Comparison of ENCODE assay signal across 17 mouse cellular contexts in the genomic region with DNA sequence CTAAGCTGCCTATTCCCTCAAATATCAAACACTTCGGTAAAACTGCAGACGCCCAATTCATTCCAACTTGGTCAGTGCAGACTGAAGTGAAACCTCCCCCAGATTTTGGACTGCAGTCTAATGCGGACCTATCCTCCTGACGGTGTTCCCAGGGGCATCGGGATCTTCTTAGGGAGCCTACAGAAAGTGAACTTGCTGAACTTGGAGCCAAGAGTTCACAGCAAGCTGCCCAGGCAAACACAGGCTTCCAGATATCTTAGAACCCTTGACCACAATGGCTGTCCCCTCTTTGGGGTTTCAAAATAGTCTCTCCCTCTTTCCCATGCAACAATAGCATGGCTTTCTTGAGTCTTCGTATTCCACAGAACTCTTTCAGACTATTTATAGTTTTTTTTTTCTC. TPM values are rescaled to one million over a fixed set of nuclear protein-coding genes. Genes with fewer than 3 reads are reported as not detected.
DNase-seq lines count a peak whose midpoint lies in the region; ATAC-seq lines count a peak whose summit lies in the region.
"Had no signal": no experiment of that assay in that cellular context is flagged by ENCODE, and none has a peak within 500 bp of the region (broad histone marks: within the 10 kb centered on the region; RNA-seq: fewer than 3 reads in every experiment).

No protein-coding gene starts in this region.

- peaks cover 63% of the 10 kb centered on the region for H3K27me3 ChIP-seq in hindbrain, embryonic 12.5 days
- peaks cover 77% of the 10 kb centered on the region for H3K27me3 ChIP-seq in hindbrain, embryonic 10.5 days (ENCODE audit: insufficient read depth, poor library complexity, severe bottlenecking)
- H3K27me3 ChIP-seq in forebrain, embryonic 15.5 days, result peaks cover 6% of the 10 kb centered on the region; the same call in 1 of the 2 replicates
- H3K27me3 ChIP-seq in hindbrain, embryonic 14.5 days (ENCODE audit: control insufficient read depth, insufficient read depth, low read length), result 0 out of 2 replicates have a peak, but pooled peaks cover 5% of the 10 kb centered on the region
- no peaks in the 10 kb centered on the region for H3K27me3 ChIP-seq in midbrain, embryonic 16.5 days (ENCODE audit: control insufficient read depth, insufficient read depth, low read depth, low read length)

- H3K27ac ChIP-seq in hindbrain, embryonic 12.5 days, result no peak overlapping the region
- no peak overlapping the region for H3K27ac ChIP-seq in hindbrain, embryonic 10.5 days
- no peak overlapping the region for H3K27ac ChIP-seq in forebrain, embryonic 15.5 days (replicated peaks)
- no peak overlapping the region; the same call in 1 of the 2 replicates for H3K27ac ChIP-seq in hindbrain, embryonic 14.5 days
- H3K27ac ChIP-seq in midbrain, embryonic 16.5 days (ENCODE audit: low read length), result no peak overlapping the region
- H3K27ac ChIP-seq: limb, embryonic 15.5 days; midbrain, embryonic 12.5 days had no signal

- H3K4me1 ChIP-seq in hindbrain, embryonic 12.5 days, result peaks cover 42% of the 10 kb centered on the region
- H3K4me1 ChIP-seq in hindbrain, embryonic 10.5 days (replicated peaks), result peaks cover 33% of the 10 kb centered on the region
- peaks cover 29% of the 10 kb centered on the region for H3K4me1 ChIP-seq in forebrain, embryonic 15.5 days
- H3K4me1 ChIP-seq in hindbrain, embryonic 14.5 days (replicated peaks; ENCODE audit: control insufficient read depth, insufficient read depth, low read length), result peaks cover 21% of the 10 kb centered on the region; the same call in 1 of the 2 replicates
- peaks cover 31% of the 10 kb centered on the region for H3K4me1 ChIP-seq in midbrain, embryonic 16.5 days (ENCODE audit: control insufficient read depth, insufficient read depth, low read length)

- H3K9me3 ChIP-seq in hindbrain, embryonic 12.5 days (replicated peaks), result no peaks in the 10 kb centered on the region
- H3K9me3 ChIP-seq in hindbrain, embryonic 10.5 days, result no peaks in the 10 kb centered on the region
- no peaks in the 10 kb centered on the region for H3K9me3 ChIP-seq in forebrain, embryonic 15.5 days
- no peaks in the 10 kb centered on the region for H3K9me3 ChIP-seq in hindbrain, embryonic 14.5 days (ENCODE audit: control insufficient read depth, low read length)
- no peaks in the 10 kb centered on the region for H3K9me3 ChIP-seq in midbrain, embryonic 16.5 days (replicated peaks; ENCODE audit: control insufficient read depth, low read length, poor library complexity, severe bottlenecking)
- H3K9me3 ChIP-seq: limb, embryonic 15.5 days; midbrain, embryonic 12.5 days had no signal

- no peak overlapping the region for H3K4me3 ChIP-seq in hindbrain, embryonic 12.5 days
- no peak overlapping the region for H3K4me3 ChIP-seq in hindbrain, embryonic 10.5 days
- no peak overlapping the region for H3K4me3 ChIP-seq in forebrain, embryonic 15.5 days
- H3K4me3 ChIP-seq in hindbrain, embryonic 14.5 days (replicated peaks; ENCODE audit: low read length), result peak overlapping the region; percentile 76
- peak overlapping the region; percentile 82 for H3K4me3 ChIP-seq in midbrain, embryonic 16.5 days (ENCODE audit: low read depth, low read length)
- H3K4me3 ChIP-seq: limb, embryonic 15.5 days had no signal

- no peak for ATAC-seq in hindbrain, embryonic 12.5 days (ENCODE audit: low FRiP score)
- no peak for ATAC-seq in forebrain, embryonic 15.5 days (replicated peaks)
- no peak for ATAC-seq in hindbrain, embryonic 14.5 days (ENCODE audit: low FRiP score)
- ATAC-seq in midbrain, embryonic 16.5 days, result no peak
- ATAC-seq: activated CD4-positive, CD25-positive, alpha-beta regulatory T cell, adult 4 months; Patski had no signal

- no peaks in the 10 kb centered on the region for H3K36me3 ChIP-seq in hindbrain, embryonic 12.5 days
- no peaks in the 10 kb centered on the region for H3K36me3 ChIP-seq in hindbrain, embryonic 10.5 days
- no peaks in the 10 kb centered on the region for H3K36me3 ChIP-seq in forebrain, embryonic 15.5 days
- H3K36me3 ChIP-seq in hindbrain, embryonic 14.5 days (replicated peaks; ENCODE audit: control insufficient read depth, insufficient read depth), result no peaks in the 10 kb centered on the region
- no peaks in the 10 kb centered on the region for H3K36me3 ChIP-seq in midbrain, embryonic 16.5 days (ENCODE audit: control insufficient read depth, insufficient read depth, low read length)
- H3K36me3 ChIP-seq: limb, embryonic 15.5 days; midbrain, embryonic 12.5 days had no signal

- H3K4me2 ChIP-seq in hindbrain, embryonic 12.5 days (replicated peaks), result 0 out of 2 replicates have a peak overlapping the region, but pooled peaks have one; percentile 100
- peak overlapping the region; percentile 89; the same call in 1 of the 2 replicates for H3K4me2 ChIP-seq in forebrain, embryonic 15.5 days (replicated peaks)
- H3K4me2 ChIP-seq in hindbrain, embryonic 14.5 days (replicated peaks), result peak overlapping the region; percentile 80
- peak overlapping the region; percentile 85 for H3K4me2 ChIP-seq in midbrain, embryonic 16.5 days (ENCODE audit: low read length)
- H3K4me2 ChIP-seq: limb, embryonic 15.5 days had no signal

- H3K9ac ChIP-seq in hindbrain, embryonic 12.5 days, result no peak overlapping the region
- H3K9ac ChIP-seq in forebrain, embryonic 15.5 days (replicated peaks), result no peak overlapping the region
- H3K9ac ChIP-seq in hindbrain, embryonic 14.5 days, result peak overlapping the region; percentile 81; the same call in 1 of the 2 replicates
- H3K9ac ChIP-seq in midbrain, embryonic 16.5 days (ENCODE audit: low read depth, low read length), result no peak overlapping the region; the same call in 1 of the 2 replicates
- H3K9ac ChIP-seq: limb, embryonic 15.5 days; midbrain, embryonic 12.5 days had no signal

- 85% methylated on average over 6 of the region's 6 CpGs for WGBS in hindbrain, embryonic 12.5 days
- 88% methylated on average over 6 of the region's 6 CpGs for WGBS in hindbrain, embryonic 10.5 days
- WGBS in forebrain, embryonic 15.5 days, result 84% methylated on average over 6 of the region's 6 CpGs
- WGBS in hindbrain, embryonic 14.5 days, result 92% methylated on average over 6 of the region's 6 CpGs
- 86% methylated on average over 6 of the region's 6 CpGs for WGBS in midbrain, embryonic 16.5 days

- DNase-seq in hindbrain, embryonic 10.5 days (ENCODE audit: low spot score), result no peak
- no peak for DNase-seq in hindbrain, embryonic 14.5 days (ENCODE audit: low spot score)
- no peak for DNase-seq in left cerebral cortex, adult 8-10 months (ENCODE audit: low spot score in 2 of 2)
- no peak for DNase-seq in left cerebral cortex, adult 9 months (ENCODE audit: low spot score in 2 of 2)
- DNase-seq: gastrocnemius, postnatal 10 days; heart, postnatal 10 days; kidney, adult 9 months; lung, adult 18-20 months; right cerebral cortex, postnatal 4 days; thymus, postnatal 14 days had no signal

RNA-seq across cellular contexts. Expression of a gene that starts 3.8 kb away (rescaled TPM):
- 28.1 and 30.2 TPM in 2 replicates for polyA plus RNA-seq in hindbrain, embryonic 12.5 days (2016; fragmentation: Nextera tagmentation; extraction: Ambion mirVana)
- polyA plus RNA-seq in hindbrain, embryonic 10.5 days (2016; fragmentation: Nextera tagmentation; extraction: Ambion mirVana), result 8.0 and 12.0 TPM in 2 replicates
- 40.5 and 42.3 TPM in 2 replicates for polyA plus RNA-seq in forebrain, embryonic 15.5 days (2015; fragmentation: Nextera tagmentation; extraction: Ambion mirVana)
- 52.2 TPM in 2 replicates for polyA plus RNA-seq in hindbrain, embryonic 14.5 days (2014; fragmentation: Nextera tagmentation; extraction: Ambion mirVana)
- polyA plus RNA-seq in midbrain, embryonic 16.5 days (2015; fragmentation: Nextera tagmentation; extraction: Ambion mirVana), result 68.5 and 80.1 TPM in 2 replicates
- total RNA-seq in left cerebral cortex, adult 8-10 months (2022), result 10 to 100 TPM; 30.7 to 39.9 (median 35.9) TPM
- polyA plus RNA-seq: activated CD4-positive, CD25-positive, alpha-beta regulatory T cell, adult 4 months had no signal

Comparison
In these comparisons a context has a peak if more than half of its experiments do, and no peak if none do; other contexts are left out.
1. H3K4me3 ChIP-seq: peak in hindbrain, embryonic 14.5 days (single experiment) and midbrain, embryonic 16.5 days (single experiment); none in hindbrain, embryonic 12.5 days (single experiment), hindbrain, embryonic 10.5 days (single experiment) and forebrain, embryonic 15.5 days (single experiment).
2. Peak in every context shown above with its lines, with median percentiles within 50 percentile points of each other: H3K4me2 ChIP-seq.